Mouse (Mus musculus): ENCODE measurements at regions not wholly inside any gene's neighbourhood (a gene's known extent, or its start where the extent isn't known, plus 50 kb on each side); places are given as distances from the start of the nearest gene placed in this dataset.

DNA sequence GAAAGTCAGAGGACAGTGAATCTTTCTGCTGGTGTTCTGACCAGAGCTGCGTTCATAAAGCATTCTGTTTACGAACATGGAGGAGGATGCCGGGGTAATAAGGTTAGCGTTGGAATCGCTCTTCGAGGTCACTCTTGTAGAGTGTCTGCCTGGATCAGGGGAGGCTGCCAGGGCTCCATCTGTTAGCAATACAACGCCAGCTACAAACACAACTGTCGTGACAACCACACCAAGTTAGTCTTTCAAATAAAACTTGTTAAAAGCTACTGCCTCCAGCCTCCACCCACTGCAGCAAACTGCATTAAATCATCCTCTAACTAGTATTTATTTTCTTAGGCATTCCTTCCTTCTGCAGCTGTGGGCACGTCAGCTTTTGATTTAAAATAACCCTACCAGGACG, 525.0 kb downstream of the 1700129C05Rik start:
- no peak for ATAC-seq (ENCODE audit: poor library complexity, severe bottlenecking)

DNA sequence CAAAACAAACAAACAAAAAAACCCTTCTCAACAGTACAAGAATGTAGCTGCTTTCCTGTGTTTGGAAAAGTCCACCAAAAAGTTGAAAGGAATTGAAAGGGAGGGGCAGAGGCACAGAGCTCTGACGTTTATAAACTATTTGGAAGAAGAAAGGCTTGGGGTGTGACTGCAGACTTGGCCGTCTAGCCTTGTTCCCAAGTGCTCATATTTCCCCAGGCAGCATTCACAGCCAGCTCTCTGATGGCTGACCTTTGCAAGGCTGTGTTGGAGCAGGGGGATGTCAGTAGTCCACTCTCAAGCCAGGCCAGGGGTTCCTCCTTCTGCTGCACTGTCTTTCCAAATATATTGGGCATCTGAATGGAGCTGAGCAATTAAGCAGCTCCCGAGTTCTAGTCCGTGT, 534.5 kb downstream of the 1700129C05Rik start:
- ATAC-seq (ENCODE audit: poor library complexity, severe bottlenecking): no peak

DNA sequence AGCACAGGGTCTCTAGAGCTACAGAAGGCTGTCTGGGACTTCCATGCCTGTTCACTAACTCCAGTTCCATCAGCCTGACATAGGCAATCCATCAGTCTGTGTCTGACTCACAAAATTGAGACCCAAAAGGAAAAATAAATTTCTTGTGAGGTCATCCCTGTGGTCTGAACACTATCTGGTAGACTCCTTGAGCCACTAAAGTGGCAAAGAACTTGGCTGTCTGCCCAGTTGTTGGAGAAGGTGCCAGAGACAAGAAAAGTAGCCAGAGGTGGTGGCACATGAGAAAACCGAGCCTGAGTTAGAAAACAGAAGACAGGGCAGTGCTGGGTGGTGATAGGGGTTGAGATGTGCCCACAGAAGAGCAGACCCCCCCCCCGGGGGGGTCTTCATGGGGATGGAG, 535.0 kb downstream of the 1700129C05Rik start:
- no peak for ATAC-seq (ENCODE audit: poor library complexity, severe bottlenecking)

DNA sequence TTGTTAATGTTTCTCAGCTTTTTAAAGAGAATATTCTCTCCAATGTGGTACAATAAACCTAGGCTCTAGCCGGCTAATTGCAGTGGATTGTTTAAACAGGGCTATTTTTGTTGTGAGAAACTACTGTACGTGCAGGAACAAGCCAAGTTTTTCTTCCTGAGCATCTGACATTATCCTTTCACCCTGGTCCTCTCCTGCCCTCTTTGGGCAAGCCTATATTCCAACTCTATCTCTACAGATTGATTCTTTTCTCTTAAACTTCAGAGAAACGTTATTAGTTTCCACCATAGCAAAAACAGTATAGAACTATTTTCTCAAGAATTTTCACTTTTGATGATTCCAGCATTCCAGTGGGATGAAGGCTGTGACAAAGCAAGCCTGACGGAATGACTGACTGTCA, 535.2 kb downstream of the Fgf9 start:
- ATAC-seq (ENCODE audit: poor library complexity, severe bottlenecking): no peak

DNA sequence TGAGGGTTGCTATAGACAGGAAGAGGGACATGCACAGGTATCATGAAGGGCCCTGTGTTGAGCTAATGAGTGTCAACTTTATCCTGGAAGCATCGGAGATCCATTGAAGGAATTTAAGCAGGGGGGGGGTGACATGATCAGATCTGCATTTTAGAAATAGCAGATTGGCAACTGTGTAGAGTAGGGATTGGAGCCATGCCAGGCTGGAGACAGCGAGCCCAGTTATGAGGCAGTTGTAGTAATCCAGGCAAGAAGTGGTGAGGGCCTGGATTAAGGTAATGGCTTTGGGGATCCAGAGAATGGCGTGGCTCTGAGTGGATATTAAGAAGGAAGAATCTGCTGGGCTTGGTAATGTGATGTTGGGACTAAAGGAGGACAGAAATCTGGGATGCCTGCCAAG, 528.5 kb downstream of the Fgf9 start:
- no peak for ATAC-seq (ENCODE audit: poor library complexity, severe bottlenecking)

DNA sequence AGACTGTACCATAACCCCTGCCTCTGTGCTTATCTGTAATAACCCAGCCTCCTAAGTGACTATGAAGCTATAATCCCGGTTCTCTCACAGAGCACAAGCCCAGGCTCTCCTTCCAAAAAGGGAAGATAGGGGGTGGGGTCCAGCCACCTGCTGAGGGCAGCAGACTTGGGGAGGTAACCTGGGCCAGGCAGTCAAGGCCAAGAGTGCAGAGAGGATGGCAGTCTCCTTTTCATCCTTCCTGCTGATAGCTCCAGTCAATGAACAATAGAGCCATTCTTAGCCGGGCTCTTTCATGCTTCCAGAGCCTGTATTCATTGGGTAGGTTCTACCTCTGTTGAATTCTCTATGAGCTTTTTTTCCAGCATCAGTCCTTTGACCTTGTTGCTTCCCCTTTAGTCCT, 527.5 kb downstream of the Fgf9 start:
- ATAC-seq (ENCODE audit: poor library complexity, severe bottlenecking): no peak

DNA sequence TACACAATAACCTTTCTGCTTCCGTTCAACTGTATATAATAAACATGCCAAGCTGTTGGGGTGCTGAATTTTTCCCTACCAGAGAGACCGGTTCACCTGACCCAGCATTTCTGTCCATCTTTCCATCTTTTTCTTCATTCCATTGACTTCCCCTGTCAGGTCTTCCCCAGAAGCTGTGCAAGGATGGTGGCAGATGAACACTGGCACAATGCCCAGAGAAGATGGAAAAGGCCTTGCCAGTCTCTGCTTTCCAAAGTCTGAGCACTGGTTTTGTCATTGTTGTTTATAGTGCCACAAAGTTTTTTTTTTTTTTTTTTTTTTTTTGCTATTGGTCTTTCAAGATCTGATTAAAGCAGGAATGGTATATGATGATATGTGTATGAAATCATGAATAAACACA, 526.6 kb downstream of the Fgf9 start:
- ATAC-seq (ENCODE audit: poor library complexity, severe bottlenecking): no peak

DNA sequence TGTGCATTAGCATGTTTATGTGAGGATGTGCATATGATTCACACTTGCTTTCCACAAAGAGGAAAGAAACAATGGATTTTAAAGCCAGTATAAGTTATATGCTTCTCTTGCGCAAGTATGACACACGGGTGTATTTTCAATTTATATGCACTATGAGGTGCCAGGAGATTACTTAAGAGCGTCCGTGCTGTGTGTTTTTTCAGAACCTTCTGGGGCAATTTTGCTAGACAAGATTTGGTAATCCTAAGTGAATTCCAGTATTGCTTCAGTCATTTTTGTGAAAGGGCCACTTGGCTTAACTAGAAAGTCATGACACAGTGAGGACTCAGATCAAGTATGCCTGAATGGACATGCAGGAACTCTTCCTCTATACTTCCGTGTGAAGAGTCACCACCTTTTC, 511.5 kb downstream of the Fgf9 start:
- ATAC-seq (ENCODE audit: poor library complexity, severe bottlenecking): no peak

DNA sequence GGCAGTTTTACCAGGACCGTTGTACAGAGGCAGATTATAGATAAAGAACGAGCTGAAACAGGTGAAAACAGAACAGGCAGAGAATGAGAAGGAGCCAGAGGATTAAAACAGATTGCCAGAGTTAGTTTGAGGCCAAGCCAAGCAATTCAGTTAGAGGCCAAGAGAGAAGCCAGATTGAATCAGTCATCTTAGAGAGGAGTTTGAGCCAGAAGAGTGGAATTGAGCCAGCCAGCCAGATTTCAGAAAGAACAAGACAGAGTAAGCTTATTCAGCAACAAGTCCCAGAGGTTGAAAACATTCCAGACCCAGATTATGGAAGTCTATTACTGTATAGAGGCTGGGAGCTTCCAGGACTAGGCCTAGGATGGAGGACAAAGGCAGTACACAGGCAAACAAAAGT, 499.7 kb downstream of the Fgf9 start:
- ATAC-seq (ENCODE audit: poor library complexity, severe bottlenecking): no peak

DNA sequence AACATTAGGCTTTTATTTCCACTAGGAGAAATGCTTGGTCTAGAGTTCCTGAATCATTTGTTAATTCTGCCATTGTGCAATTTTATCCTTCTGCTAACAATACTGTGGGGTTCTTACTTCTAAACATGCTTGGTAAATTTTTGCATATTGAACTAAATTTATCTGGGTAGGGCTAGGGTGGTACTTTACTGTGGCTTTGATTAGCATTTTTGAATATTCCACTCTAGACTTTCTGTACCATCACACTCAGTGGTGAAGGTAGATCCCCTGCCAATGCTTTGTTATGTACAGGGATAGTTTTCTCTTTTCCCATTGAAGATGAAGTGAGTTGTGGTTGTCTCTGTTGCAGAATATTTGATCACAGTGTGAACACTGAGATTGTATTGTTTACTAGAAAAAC, 497.1 kb downstream of the Fgf9 start:
- ATAC-seq (ENCODE audit: poor library complexity, severe bottlenecking): no peak

DNA sequence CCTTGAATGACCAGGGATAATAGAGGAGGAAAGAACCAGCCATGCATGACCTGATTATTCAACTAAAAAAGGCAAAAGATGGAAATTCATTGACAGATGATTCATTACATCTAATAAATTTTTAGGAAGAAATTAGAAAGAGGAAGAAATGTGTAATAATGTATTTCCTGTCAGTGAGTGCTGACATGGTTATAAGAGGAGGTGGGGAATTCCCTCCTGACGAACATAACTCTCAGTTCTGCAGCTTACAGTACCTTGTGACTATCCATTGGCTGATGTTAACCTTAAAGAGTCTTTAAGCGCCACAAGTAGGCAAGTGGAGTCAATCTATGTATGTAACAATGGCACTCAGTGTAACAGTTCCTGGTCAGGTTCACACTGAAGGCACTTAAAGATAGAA, 492.7 kb downstream of the Fgf9 start:
- no peak for ATAC-seq (ENCODE audit: poor library complexity, severe bottlenecking)

DNA sequence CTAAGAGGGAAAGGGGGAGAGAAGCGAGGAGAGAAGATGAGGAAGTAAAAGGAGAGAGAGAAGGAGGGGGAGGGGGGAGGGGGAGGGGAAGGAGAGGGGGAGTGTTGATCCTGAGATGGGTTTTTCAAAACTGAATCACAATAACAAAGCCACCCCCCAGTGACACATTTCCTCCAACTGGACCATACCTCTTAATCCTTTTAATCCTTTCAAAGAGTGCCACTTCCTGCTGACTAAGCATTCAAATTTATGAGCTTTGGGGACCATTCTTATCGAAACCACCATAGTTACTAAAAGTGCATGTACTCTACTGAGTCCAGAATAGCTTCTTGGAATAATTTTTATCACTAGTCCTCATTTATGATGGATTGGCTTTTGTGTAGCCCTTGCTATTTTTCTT, 480.4 kb downstream of the Fgf9 start:
- no peak for ATAC-seq (ENCODE audit: poor library complexity, severe bottlenecking)

DNA sequence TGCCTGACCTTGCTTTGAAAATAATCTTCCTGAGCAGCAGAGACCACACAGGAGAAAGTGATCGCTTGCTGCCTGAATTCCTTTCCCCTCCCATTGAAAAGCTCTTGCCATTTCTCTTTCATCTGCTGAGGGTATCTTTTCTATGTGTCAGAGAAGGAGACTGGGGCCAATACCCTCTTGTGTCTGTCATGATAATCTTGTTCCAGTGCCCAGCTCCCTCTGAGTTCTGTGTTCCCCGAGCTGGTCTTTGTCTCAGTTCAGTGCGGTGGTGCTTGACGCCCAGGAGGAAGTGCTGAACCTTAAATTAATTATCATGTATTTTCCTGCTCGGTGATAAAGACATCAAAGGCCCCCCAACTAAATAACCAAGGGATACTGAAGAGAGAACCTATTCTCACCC, 475.4 kb downstream of the Fgf9 start:
- ATAC-seq (ENCODE audit: poor library complexity, severe bottlenecking): no peak

DNA sequence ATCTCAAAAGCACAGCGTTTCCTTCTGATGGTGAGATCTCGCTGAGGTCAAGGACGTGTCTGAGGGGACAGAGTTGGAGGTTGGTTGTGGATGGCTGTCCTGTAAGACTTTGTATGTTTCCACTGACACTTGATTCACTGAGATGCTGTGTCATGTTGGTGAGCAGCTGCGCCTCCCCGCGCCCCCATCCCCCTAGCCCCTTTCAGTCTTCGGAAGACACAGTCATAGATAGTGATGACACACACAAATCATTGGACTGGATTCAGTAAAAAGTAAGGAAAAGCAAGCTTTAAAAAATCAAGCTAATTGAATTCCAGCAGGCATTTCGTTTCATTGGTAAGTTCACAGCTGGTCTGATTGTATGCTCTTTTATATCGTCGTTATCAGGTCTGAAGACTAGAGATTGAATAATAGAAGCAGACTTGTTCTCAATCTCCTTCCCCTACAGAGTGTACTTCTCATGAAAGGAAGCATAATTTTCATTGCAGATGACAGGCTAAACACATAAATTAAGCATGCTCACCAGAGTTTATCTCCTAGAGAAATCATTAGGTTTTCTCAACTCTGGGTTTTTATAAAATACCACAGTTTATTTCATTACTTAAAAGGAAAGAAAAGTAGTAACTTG, 472.9 kb downstream of the Fgf9 start:
- ATAC-seq (ENCODE audit: poor library complexity, severe bottlenecking): no peak

DNA sequence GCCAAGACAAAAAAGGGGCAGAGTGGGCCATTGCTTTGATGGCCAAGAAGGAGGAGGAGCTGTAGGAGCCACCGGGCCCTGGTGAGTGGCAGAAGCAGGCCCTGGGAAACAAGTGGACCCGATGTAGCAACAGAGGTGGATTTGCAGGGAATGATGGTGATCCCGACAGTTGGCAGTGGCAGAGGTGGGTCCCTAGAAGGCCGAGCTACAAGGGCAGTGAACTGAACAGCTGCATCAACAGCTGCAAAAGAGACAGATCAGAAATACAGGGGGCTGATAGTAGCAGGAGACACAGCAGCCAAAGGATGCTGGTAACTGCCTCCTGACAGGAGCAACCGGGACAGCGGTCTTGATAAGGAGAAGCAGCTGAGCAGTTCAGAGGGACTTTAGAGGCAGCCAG, 467.8 kb downstream of the Fgf9 start:
- no peak for ATAC-seq (ENCODE audit: poor library complexity, severe bottlenecking)

DNA sequence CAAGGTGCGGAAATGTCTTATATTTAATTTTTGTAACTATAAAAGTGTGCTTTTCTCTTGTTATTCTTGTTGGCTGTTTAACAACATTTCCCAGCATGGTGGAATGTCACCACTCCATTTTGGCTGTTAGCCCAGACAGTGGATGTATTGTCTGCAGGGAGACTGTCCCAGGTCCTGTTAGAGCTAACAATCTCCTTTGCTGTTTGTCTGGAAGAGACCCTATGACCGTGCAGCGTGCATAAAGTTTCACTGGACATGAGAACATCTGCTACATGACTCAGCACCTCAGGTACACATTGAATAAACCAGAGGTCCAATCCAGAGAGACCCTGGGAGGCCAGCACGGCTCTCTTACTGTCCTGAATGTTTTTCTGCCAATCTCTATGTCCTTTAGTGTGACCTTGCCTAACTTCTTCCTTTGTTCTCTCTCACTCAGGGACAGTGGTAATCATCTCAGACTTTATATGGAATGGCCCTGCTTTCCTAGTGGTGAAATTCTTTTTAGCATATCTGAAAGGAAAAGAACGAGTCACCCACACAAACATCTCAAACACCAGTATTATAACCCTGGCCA, 450.7 kb downstream of the Fgf9 start:
- ATAC-seq (ENCODE audit: poor library complexity, severe bottlenecking): no peak

DNA sequence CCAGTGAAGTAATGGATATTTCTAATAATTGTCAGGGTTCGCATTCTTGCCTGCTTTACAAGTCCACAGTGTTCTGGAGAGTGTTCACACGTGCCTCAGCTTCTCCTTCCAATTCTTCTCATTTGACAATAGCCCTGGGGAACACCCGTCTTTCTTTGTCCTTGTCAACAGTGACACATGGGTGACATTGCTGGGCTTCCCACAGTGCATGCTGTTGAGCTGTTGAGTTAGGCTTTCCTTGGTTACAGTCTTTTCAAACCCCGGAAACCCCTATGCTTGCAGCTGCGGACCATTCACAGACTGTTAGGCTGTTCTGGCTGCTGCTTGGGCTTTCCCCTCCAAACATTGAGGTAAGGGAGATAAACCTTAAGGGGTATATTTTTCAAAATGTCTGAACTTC, 450.0 kb downstream of the Fgf9 start:
- ATAC-seq (ENCODE audit: poor library complexity, severe bottlenecking): no peak

DNA sequence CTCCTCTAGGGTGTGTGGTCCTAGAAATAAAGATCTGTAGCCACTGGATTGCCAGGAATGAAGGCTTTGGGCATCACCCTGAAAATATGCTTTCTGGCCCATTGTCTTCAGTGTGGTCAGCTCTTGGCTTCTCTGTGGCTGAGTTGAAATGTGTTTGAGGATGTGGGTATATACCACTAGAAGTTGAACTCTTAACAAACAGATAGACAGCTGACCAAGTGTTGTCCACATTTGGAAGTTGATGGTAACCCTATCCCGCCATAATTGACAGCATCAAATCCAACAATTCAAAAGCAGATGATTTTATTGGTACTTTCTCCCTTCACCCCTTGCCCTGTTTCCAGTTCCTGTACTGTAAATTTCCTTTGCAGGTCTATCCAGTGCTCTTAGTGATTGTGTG, 448.7 kb downstream of the Fgf9 start:
- no peak for ATAC-seq (ENCODE audit: poor library complexity, severe bottlenecking)

DNA sequence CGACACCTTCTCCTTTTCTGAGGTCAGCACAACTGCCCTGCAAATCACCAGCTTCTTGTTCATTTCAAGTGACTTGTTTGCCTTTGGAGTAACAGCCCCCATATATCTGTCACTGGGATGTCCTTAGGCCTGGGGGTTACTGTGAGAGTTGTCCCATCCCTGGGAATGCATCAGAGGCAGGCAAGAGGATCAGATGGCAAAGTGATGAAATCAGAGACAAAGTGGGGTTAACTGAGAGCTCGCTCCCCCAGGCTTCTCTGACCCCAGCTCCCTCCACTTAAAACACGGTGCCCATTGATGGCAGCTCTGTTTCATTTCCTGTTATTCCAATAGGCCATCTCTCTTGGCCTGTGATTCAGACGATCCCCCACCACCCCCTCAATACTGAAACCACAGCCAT, 446.2 kb downstream of the Fgf9 start:
- no peak for ATAC-seq (ENCODE audit: poor library complexity, severe bottlenecking)

DNA sequence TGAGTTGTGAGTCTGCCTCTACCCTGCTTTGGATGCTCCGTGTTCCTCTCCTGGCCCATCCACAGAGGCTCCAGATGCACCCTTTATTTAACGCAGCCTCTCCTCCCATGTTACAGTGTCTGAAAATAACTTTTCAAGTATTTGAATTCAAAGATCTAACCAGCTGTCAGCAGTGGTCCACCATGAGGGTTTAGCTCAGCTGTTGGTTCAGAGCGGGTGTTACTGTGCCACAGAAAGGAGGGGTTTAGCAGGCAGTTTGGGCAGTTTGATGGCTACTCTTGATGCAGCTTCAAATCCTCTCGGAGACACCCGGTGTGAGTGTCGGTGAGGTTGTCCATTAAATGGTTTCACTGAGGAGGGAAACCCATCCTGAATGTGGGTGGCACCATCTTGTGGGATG, 441.8 kb downstream of the Fgf9 start:
- ATAC-seq (ENCODE audit: poor library complexity, severe bottlenecking): no peak

DNA sequence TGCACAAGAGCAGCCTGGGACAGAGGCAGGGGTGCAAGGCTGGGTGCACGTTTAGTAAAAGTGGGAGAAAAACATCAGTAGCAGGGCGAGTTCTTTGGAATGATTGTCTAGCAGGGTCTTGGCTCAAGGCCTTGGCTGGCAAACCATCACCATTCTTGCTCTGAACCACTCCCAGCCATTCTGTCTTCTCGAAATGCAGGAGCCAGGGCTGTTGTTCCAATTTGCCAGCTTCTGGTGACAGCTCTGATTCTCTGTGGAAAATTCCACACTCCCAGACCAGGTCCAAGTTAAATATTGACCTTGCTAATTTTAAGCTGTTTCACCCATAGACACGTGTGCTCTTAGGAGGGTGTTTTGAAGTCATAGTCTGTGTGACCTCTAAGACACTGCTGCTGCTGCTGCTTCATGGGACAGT, 441.2 kb downstream of the Fgf9 start:
- ATAC-seq (ENCODE audit: poor library complexity, severe bottlenecking): no peak

DNA sequence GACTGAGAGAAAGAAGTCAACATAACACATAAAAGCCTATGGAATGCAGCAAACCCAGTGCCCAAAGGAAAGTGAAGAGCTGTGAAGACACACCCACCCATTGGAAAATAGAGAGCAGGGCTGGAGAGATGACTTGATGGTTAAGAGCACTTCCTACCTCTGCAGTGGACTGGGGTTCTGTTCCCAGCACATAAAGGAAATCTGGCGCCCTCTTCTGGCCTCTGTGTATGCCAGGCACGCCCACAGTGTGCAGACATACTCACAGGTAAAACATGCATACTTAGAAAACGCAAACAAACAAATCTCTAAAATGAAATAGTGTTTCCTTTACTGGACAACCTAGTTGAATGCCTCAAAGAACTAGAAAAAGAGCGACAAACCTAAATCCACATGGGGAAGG, 440.4 kb downstream of the Fgf9 start:
- no peak for ATAC-seq (ENCODE audit: poor library complexity, severe bottlenecking)

DNA sequence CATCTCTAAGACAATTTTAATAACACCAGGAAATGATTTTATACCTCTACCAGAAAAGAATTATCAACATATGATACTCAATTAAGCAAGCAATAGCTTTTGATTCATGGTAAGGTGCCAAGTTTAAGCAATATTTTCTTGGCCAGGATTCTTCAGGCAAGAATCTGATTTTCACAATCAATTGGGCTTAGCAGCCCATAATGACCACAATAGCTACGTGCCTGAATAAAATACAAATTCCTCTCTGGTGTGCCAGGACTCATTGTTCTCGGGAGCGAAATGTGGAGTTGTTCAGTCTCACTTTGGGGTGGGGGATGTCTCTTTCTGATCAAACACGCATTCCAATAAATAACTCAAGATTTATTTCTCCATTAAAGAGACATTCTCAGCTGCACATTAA, 438.8 kb downstream of the Fgf9 start:
- ATAC-seq (ENCODE audit: poor library complexity, severe bottlenecking): no peak

All from megakaryocyte, adult 5-6 weeks (primary cell).